Mouse (Mus musculus): Measurements from ENCODE around the gene Fam189a1.

GRCm38 (mm10) chr7:64847366-64847899, 308.9 kb downstream of the Fam189a1 start:
- TF ChIP-seq CTCF (IDR thresholded peaks at IDR 0.05; ENCODE audit: low read depth, low read length) = no peak
- no peak for TF ChIP-seq POLR2A (IDR thresholded peaks at IDR 0.05; ENCODE audit: borderline replicate concordance, low read depth, low read length)

All from bone marrow macrophage, adult 2 months (primary cell).